Mouse (Mus musculus): ENCODE data around the gene Kif18b. TPM values are rescaled to one million over a fixed set of nuclear protein-coding genes. Genes with fewer than 3 reads are reported as not detected.

Kif18b gene
- polyA plus RNA-seq, 1 experiment from 2014 or later, result 11.6 TPM

- 21% methylated on average over 6 of the region's 6 CpGs for WGBS
- Histone ChIP-seq H3K4me3 (peak overlapping the region; percentile 9; the same call in 1 of the 2 replicates), H3K9me3 (no peaks in the 10 kb centered on the region), H3K27me3 (ENCODE audit: insufficient read depth, poor library complexity, severe bottlenecking) (peaks cover 82% of the 10 kb centered on the region), H3K27ac (peak overlapping the region; percentile 75), H3K36me3 (no peaks in the 10 kb centered on the region), H3K4me1 (replicated peaks) (peaks cover 55% of the 10 kb centered on the region)
- DNase-seq (ENCODE audit: low spot score), result peak; percentile 71
These were observed 28.0 kb upstream of the Kif18b start for GRCm38 (mm10) chr11:102952922-102953321.

GRCm38 (mm10) chr11:102948043-102948961, 23.4 kb upstream of the Kif18b start:
- H3K36me3 ChIP-seq, result no peaks in the 10 kb centered on the region
- WGBS, result under 1% methylated on average over 51 of the region's 51 CpGs
- H3K27me3 ChIP-seq (ENCODE audit: insufficient read depth, poor library complexity, severe bottlenecking), result peaks cover 92% of the 10 kb centered on the region
- DNase-seq (ENCODE audit: low spot score), result peak; percentile 51
- peak overlapping the region; percentile 85 for H3K27ac ChIP-seq
- peaks cover 65% of the 10 kb centered on the region for H3K4me1 ChIP-seq (replicated peaks)
- H3K4me3 ChIP-seq, result peak overlapping the region; percentile 60
- H3K9me3 ChIP-seq, result no peaks in the 10 kb centered on the region

GRCm38 (mm10) chr11:102946992-102947343, 22.0 kb upstream of the Kif18b start:
- Histone ChIP-seq H3K36me3 (no peaks in the 10 kb centered on the region), H3K27me3 (ENCODE audit: insufficient read depth, poor library complexity, severe bottlenecking) (peaks cover 100% of the 10 kb centered on the region), H3K27ac (peak overlapping the region; percentile 85), H3K9me3 (no peaks in the 10 kb centered on the region), H3K4me3 (peak overlapping the region; percentile 53), H3K4me1 (replicated peaks) (peaks cover 52% of the 10 kb centered on the region)
- 4% methylated on average over 8 of the region's 8 CpGs for WGBS
- DNase-seq (ENCODE audit: low spot score), result no peak

- Histone ChIP-seq H3K4me3 (peak within 1 kb of the TSS; percentile 53), H3K27me3 (ENCODE audit: insufficient read depth, poor library complexity, severe bottlenecking) (peaks cover 98% of the 10 kb centered on the region), H3K4me1 (replicated peaks) (peaks cover 50% of the 10 kb centered on the region), H3K9me3 (no peaks in the 10 kb centered on the region), H3K27ac (peak within 1 kb of the TSS; percentile 85), H3K36me3 (no peaks in the 10 kb centered on the region)
- WGBS, result under 1% methylated on average over 87 of the region's 87 CpGs
- peak; percentile 90 for DNase-seq (ENCODE audit: low spot score)
These were observed 21.5 kb upstream of the Kif18b start, which contains the start of gene C1ql1 for GRCm38 (mm10) chr11:102946265-102946991. Gene C1ql1, minus strand, starts transcription at chr11:102946688.

DNA sequence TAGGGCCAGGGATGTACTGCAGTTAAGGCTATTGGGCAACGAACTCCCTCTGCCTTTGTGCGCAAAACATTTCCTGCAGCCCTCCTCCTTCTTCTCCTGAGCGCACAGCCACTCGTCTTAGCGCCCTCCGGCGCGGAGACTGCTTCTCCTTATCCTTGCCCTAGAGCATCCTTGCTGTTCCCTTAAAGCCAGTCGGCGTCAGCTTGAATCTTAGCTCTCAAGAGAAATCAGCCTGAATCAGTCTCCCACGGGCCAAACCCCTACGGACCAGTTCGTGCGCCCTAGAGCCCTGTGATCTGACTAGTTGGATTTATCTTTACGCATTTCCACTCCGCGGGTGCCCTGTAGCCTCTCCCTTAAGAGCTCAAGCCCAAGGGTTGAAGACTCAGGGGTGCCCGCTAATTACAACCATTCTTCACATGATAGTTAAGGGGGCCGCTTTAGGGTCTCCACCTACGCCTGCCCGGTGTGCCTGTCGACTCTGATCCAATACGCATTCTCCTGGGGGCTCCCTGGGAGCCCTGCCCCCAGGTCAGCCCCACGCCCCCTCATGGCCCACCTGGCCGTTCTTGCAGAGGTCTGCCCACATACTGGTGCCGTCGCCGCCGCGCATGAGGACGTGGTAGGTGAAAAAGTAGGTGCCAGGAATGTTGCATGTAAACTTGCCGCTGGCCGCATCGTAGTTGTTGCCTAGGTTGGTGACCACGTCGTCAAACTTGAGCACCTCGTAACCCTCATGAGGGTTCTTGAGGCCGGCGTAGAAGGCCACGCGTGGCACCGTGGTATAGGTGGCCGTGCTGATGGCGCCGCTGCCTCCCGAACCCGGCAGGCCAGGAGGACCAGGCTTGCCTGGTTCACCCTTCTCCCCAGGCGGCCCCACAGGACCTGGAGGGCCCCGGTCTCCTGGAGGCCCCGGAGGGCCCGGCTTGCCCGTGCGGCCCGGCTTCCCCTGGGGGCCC, 20.7 kb upstream of the Kif18b start:
- peak; percentile 34 for DNase-seq (ENCODE audit: low spot score)
- 2% methylated on average over 54 of the region's 54 CpGs for WGBS
- peaks cover 50% of the 10 kb centered on the region for H3K4me1 ChIP-seq (replicated peaks)
- H3K9me3 ChIP-seq, result no peaks in the 10 kb centered on the region
- peak overlapping the region; percentile 85 for H3K27ac ChIP-seq
- peak overlapping the region; percentile 53 for H3K4me3 ChIP-seq
- peaks cover 98% of the 10 kb centered on the region for H3K27me3 ChIP-seq (ENCODE audit: insufficient read depth, poor library complexity, severe bottlenecking)
- no peaks in the 10 kb centered on the region for H3K36me3 ChIP-seq

- Histone ChIP-seq H3K27ac (no peak overlapping the region), H3K9me3 (no peaks in the 10 kb centered on the region), H3K36me3 (no peaks in the 10 kb centered on the region), H3K27me3 (ENCODE audit: insufficient read depth, poor library complexity, severe bottlenecking) (peaks cover 79% of the 10 kb centered on the region), H3K4me1 (replicated peaks) (peaks cover 52% of the 10 kb centered on the region), H3K4me3 (no peak overlapping the region)
- WGBS, result 63% methylated on average over 6 of the region's 6 CpGs
- DNase-seq (ENCODE audit: low spot score), result no peak
These were observed 16.3 kb upstream of the Kif18b start for GRCm38 (mm10) chr11:102941236-102941635.

DNA sequence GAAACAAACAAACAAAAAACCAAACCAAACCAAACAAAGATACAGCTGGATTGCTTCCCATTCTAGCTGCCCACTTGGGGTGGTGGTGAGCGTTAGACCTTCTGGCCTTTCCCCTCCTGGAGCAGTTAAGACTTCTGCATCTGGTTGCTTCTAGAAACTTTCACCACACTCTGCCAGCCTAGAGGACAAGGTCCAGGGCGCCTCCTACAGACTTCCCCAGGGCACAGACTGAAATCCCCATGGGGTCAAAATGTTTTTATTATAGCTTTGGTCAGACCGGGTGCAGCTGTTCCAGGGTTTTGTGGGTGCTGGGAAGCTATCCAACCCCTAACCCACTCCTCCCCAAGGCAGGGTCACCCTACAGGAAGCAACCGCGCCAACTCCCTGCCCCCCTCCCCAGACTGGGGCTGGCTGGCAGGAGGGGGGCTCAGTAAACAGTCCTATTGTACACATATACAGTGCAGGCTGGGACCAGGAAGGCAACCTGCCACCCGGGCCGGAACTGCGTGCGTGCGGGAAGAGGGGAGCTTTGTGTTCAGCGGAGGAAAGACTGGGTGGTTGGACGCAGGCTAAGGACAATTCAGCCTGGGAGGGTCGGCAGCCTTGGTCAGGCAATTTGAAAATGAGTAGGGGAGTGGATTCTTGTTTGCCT, 14.2 kb upstream of the Kif18b start:
- peak overlapping the region; percentile 59 for H3K27ac ChIP-seq
- H3K4me3 ChIP-seq, result 0 out of 2 replicates have a peak overlapping the region, but pooled peaks have one; percentile 1
- peaks cover 62% of the 10 kb centered on the region for H3K27me3 ChIP-seq (ENCODE audit: insufficient read depth, poor library complexity, severe bottlenecking)

DNA sequence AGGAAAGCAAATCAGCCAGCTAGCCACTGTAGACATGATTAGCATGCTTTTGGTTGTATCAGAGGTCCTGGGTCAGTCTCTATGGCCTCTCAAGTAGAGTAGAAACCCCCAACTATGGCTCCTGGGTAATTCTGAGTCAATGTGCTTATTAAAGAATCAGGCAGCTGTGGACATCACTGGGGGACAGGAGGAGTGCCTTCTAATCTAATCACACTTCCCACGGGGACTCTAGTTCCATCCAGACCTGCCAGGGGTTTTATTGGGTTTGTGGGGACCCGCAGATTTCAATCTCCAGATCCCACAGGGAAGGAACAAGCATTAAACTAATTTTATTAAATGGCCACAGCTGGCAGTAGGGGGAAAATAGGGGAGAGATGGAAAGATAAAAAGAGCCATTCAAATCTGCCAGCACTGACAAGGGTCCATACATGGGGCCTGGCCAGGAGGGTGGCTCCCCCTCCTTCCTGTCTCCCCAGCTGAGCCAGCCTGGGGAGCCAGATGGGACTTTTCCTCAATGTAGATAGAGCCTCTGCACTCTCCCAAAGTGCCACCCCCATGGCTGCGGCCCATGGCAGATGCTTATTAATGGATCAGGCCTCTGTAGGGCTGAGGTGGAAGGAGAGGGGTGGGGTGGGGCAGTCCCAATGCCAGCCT, 12.7 kb upstream of the Kif18b start:
- no peak overlapping the region for H3K4me3 ChIP-seq
- WGBS, result 68% methylated on average over 3 of the region's 3 CpGs
- peaks cover 36% of the 10 kb centered on the region for H3K4me1 ChIP-seq (replicated peaks)
- H3K27ac ChIP-seq, result 0 out of 2 replicates have a peak overlapping the region, but pooled peaks have one; percentile 1
- no peaks in the 10 kb centered on the region for H3K9me3 ChIP-seq
- H3K36me3 ChIP-seq, result no peaks in the 10 kb centered on the region
- peaks cover 48% of the 10 kb centered on the region for H3K27me3 ChIP-seq (ENCODE audit: insufficient read depth, poor library complexity, severe bottlenecking)
- DNase-seq (ENCODE audit: low spot score), result peak; percentile 25

More for the DNA sequence above, 14.2 kb upstream of the Kif18b start:
- WGBS, result 44% methylated on average over 13 of the region's 13 CpGs
- H3K9me3 ChIP-seq, result no peaks in the 10 kb centered on the region
- H3K4me1 ChIP-seq (replicated peaks), result peaks cover 36% of the 10 kb centered on the region
- no peak for DNase-seq (ENCODE audit: low spot score)
- no peaks in the 10 kb centered on the region for H3K36me3 ChIP-seq

- DNase-seq (ENCODE audit: low spot score), result peak; percentile 23
- H3K27me3 ChIP-seq (ENCODE audit: insufficient read depth, poor library complexity, severe bottlenecking), result peaks cover 36% of the 10 kb centered on the region
These were observed 11.3 kb upstream of the Kif18b start for GRCm38 (mm10) chr11:102936272-102936671.

DNA sequence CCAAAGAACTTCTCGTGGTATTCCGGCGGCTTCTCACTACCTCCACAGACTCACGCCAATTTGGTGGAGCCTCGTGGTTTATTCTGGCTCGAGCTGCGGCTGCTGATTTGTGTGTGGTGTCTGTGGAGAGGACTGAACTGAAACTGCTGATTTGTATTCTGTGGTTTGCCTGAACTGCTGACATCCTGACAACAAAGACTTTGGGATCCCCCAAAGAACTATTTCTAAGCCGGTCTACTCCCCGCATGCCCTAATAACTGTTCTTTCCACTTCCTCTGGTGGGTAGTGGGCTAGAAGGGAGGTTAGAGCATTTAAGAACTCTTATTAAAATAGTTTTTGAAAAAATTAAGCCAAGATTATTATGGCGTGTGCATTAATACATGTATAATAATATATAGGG, 5.7 kb upstream of the Kif18b start:
- no peak overlapping the region for H3K4me3 ChIP-seq
- no peak for DNase-seq (ENCODE audit: low spot score)
- H3K27me3 ChIP-seq (ENCODE audit: insufficient read depth, poor library complexity, severe bottlenecking), result peaks cover 5% of the 10 kb centered on the region; the same call in 1 of the 2 replicates
- H3K27ac ChIP-seq, result no peak overlapping the region
- peaks cover 2% of the 10 kb centered on the region; the same call in 1 of the 2 replicates for H3K4me1 ChIP-seq (replicated peaks)
- H3K9me3 ChIP-seq, result no peaks in the 10 kb centered on the region
- WGBS, result 92% methylated on average over 10 of the region's 10 CpGs
- no peaks in the 10 kb centered on the region for H3K36me3 ChIP-seq

More at GRCm38 (mm10) chr11:102936272-102936671, 11.3 kb upstream of the Kif18b start:
- Histone ChIP-seq H3K4me1 (replicated peaks) (peaks cover 36% of the 10 kb centered on the region), H3K36me3 (no peaks in the 10 kb centered on the region), H3K9me3 (no peaks in the 10 kb centered on the region), H3K27ac (peak overlapping the region; percentile 1), H3K4me3 (no peak overlapping the region)
- 43% methylated on average over 4 of the region's 4 CpGs for WGBS

DNA sequence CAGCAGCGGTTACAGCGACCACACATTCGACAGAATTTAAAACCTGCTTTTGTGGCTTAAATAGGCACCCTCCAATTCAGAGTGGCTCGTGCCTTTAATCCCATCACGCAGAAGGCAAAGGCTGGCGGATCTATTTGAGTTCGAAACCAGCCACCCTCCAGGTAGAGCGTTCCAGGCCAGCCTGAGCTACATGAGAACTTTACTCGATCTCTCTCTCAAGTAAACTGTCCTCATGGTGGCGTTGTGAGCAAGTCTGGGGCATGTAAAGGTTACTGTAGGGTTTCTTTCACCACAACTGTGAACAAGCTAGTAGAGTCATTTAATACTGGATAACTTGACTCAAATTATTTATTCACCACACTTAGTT, 410 bp upstream of the Kif18b start:
- Histone ChIP-seq H3K27ac (peak overlapping the region; percentile 95), H3K36me3 (peaks cover 28% of the 10 kb centered on the region), H3K9me3 (no peaks in the 10 kb centered on the region), H3K4me1 (replicated peaks) (peaks cover 45% of the 10 kb centered on the region), H3K4me3 (peak overlapping the region; percentile 83), H3K27me3 (ENCODE audit: insufficient read depth, poor library complexity, severe bottlenecking) (no peaks in the 10 kb centered on the region)
- 3% methylated on average over 10 of the region's 10 CpGs for WGBS
- no peak for DNase-seq (ENCODE audit: low spot score)
